Mouse (Mus musculus): ENCODE measurements around the gene Gm10392. TPM values are rescaled to one million over a fixed set of nuclear protein-coding genes. Genes with fewer than 3 reads are reported as not detected.

The Gm10392 gene
- total RNA-seq, 1 experiment, result not detected

GRCm38 (mm10) chr11:77525804-77526486, 6.9 kb upstream of the Gm10392 start:
- no peak overlapping the region for H3K9ac ChIP-seq (ENCODE audit: insufficient read depth, low read depth, low read length, poor library complexity, severe bottlenecking)
- H3K9me3 ChIP-seq (ENCODE audit: control insufficient read depth, insufficient read depth, low read depth, low read length), result no peaks in the 10 kb centered on the region
- TF ChIP-seq ZNF384 (IDR thresholded peaks at IDR 0.05; ENCODE audit: low read depth, low read length) (no peak), ZC3H11A (IDR thresholded peaks at IDR 0.05; ENCODE audit: borderline replicate concordance, low read depth, low read length) (no peak), CHD2 (IDR thresholded peaks at IDR 0.05; ENCODE audit: low read depth, low read length) (no peak)
- H3K36me3 ChIP-seq (ENCODE audit: control insufficient read depth, insufficient read depth, low read length, poor library complexity, severe bottlenecking), result no peaks in the 10 kb centered on the region
- H3K27ac ChIP-seq (ENCODE audit: insufficient read depth, low read depth, low read length, poor library complexity, severe bottlenecking), result no peak overlapping the region
- no peak for DNase-seq (ENCODE audit: low read depth, low spot score)
- H3K4me3 ChIP-seq (ENCODE audit: insufficient read depth in 1 of 2, low read depth in 1 of 2, low read length in 2 of 2, poor library complexity in 1 of 2, severe bottlenecking in 1 of 2), result no peak overlapping the region
- in situ Hi-C loops (cut with MboI; ENCODE audit: low sequenced_read_pairs in 2 of 2, unreplicated experiment in 2 of 2), result no loop called here
- H3K4me1 ChIP-seq (ENCODE audit: control insufficient read depth in 2 of 2, insufficient read depth in 2 of 2, low read length in 2 of 2, poor library complexity in 1 of 2), result no peaks in the 10 kb centered on the region

DNA sequence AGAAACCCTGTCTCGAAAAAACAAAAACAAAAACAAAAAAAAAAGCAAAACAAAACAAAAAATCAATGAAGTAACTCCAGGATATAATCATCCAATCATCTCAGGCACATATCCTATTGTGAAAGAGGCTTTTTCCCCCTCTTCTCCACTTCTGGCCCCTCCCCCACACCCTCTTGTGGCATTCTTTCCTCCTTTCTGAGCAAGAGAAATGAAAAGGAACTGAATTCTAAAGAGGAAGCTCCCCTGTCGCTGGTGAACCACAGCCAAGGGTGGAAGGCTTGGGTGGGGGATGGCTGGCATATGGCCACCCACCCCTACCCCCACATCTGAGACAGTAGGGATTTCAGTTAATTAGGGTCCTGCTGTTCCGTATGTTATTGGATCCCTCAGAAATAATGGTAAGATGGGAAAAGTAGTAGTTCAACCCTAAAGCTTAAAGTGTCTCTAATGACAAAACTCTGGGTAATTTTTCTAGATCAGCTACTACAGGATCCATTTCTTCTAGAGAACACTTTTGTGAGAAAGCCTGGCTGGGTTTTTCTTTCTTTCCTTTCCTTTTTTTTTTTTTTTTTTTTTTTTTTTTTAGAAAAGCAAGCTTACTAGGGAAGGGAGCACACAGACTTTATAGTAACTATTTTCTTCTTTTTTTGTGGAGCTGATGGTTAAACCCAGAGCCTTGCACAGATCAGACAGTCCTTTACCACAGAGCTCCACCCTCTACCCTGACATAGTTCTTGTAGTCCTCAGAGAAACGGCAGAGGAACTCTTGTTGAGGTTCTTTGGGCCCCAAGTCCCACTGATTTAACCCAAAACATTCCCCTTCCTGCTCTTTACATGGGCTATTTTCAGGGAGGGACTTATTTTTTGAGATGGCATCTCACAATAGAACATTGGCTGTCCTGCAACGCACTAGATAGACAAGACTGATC, 1.9 kb upstream of the Gm10392 start:
- TF ChIP-seq ZNF384 (IDR thresholded peaks at IDR 0.05; ENCODE audit: low read depth, low read length) (no peak), HCFC1 (IDR thresholded peaks at IDR 0.05; ENCODE audit: borderline replicate concordance, insufficient read depth, low read length) (no peak), CHD2 (IDR thresholded peaks at IDR 0.05; ENCODE audit: low read depth, low read length) (no peak), ZC3H11A (IDR thresholded peaks at IDR 0.05; ENCODE audit: borderline replicate concordance, low read depth, low read length) (no peak), MAFK (IDR thresholded peaks at IDR 0.05; ENCODE audit: insufficient read depth, low read depth, low read length) (no peak)
- peaks cover 0 to under 1% of the 10 kb centered on the region in 2 experiments; a peak in 1 of 4 replicates for H3K4me1 ChIP-seq (ENCODE audit: control insufficient read depth in 2 of 2, insufficient read depth in 2 of 2, low read length in 2 of 2, poor library complexity in 1 of 2)
- no peak overlapping the region for H3K4me3 ChIP-seq (ENCODE audit: insufficient read depth in 1 of 2, low read depth in 1 of 2, low read length in 2 of 2, poor library complexity in 1 of 2, severe bottlenecking in 1 of 2)
- H3K9ac ChIP-seq (ENCODE audit: insufficient read depth, low read depth, low read length, poor library complexity, severe bottlenecking), result no peak overlapping the region
- in situ Hi-C loops (cut with MboI; ENCODE audit: low sequenced_read_pairs in 2 of 2, unreplicated experiment in 2 of 2), result no loop called here
- no peak overlapping the region for H3K27ac ChIP-seq (ENCODE audit: insufficient read depth, low read depth, low read length, poor library complexity, severe bottlenecking)
- no peaks in the 10 kb centered on the region for H3K9me3 ChIP-seq (ENCODE audit: control insufficient read depth, insufficient read depth, low read depth, low read length)
- no peak for DNase-seq (ENCODE audit: low read depth, low spot score)
- H3K36me3 ChIP-seq (ENCODE audit: control insufficient read depth, insufficient read depth, low read length, poor library complexity, severe bottlenecking), result no peaks in the 10 kb centered on the region

DNA sequence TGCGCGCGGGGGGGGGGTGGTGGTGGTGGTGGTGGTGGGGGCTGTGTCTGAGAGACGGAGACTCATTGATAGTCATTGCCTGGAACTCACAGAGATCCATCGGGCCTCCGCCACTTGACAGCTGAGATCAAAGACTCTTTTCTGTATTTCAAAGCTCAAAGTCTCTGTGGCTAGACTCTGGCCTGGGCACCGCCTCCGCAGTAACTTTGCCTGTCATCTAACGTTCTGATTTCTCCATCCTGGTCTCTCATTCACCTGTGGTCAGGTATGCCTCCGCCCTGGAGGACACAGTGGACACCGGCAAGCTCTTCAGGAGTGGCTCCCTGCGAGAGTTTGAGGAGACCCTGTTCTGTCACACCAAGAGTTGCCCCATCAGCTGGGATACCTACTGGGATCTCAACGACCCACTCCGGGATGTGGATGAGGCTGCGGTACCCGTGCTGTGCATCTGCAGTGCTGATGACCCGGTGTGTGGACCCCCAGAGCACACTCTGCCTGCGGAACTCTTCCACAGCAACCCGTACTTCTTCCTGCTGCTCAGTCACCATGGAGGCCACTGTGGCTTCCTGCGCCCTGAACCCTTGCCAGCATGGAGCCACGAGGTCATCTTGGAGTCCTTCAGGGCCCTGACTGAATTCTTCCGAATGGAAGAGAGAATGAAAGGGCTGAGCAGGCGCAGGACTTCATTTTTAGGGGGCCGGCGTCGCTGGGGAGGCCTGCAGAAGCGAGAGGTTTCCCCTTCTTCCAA, 773 bp downstream of the Gm10392 start:
- no peak overlapping the region for H3K4me3 ChIP-seq (ENCODE audit: insufficient read depth in 1 of 2, low read depth in 1 of 2, low read length in 2 of 2, poor library complexity in 1 of 2, severe bottlenecking in 1 of 2)
- H3K27ac ChIP-seq (ENCODE audit: insufficient read depth, low read depth, low read length, poor library complexity, severe bottlenecking), result no peak overlapping the region
- no peak overlapping the region for H3K9ac ChIP-seq (ENCODE audit: insufficient read depth, low read depth, low read length, poor library complexity, severe bottlenecking)
- H3K36me3 ChIP-seq (ENCODE audit: control insufficient read depth, insufficient read depth, low read length, poor library complexity, severe bottlenecking), result no peaks in the 10 kb centered on the region
- H3K9me3 ChIP-seq (ENCODE audit: control insufficient read depth, insufficient read depth, low read depth, low read length), result no peaks in the 10 kb centered on the region
- peaks cover 2 to 6% of the 10 kb centered on the region in 2 experiments; a peak in 3 of 4 replicates for H3K4me1 ChIP-seq (ENCODE audit: control insufficient read depth in 2 of 2, insufficient read depth in 2 of 2, low read length in 2 of 2, poor library complexity in 1 of 2)
- TF ChIP-seq ZC3H11A (IDR thresholded peaks at IDR 0.05; ENCODE audit: borderline replicate concordance, low read depth, low read length) (no peak), MAFK (IDR thresholded peaks at IDR 0.05; ENCODE audit: insufficient read depth, low read depth, low read length) (no peak), ZNF384 (IDR thresholded peaks at IDR 0.05; ENCODE audit: low read depth, low read length) (no peak), CHD2 (IDR thresholded peaks at IDR 0.05; ENCODE audit: low read depth, low read length) (no peak), HCFC1 (IDR thresholded peaks at IDR 0.05; ENCODE audit: borderline replicate concordance, insufficient read depth, low read length) (no peak)
- in situ Hi-C loops (cut with MboI; ENCODE audit: low sequenced_read_pairs in 2 of 2, unreplicated experiment in 2 of 2), result no loop called here
- DNase-seq (ENCODE audit: low read depth, low spot score), result no peak

DNA sequence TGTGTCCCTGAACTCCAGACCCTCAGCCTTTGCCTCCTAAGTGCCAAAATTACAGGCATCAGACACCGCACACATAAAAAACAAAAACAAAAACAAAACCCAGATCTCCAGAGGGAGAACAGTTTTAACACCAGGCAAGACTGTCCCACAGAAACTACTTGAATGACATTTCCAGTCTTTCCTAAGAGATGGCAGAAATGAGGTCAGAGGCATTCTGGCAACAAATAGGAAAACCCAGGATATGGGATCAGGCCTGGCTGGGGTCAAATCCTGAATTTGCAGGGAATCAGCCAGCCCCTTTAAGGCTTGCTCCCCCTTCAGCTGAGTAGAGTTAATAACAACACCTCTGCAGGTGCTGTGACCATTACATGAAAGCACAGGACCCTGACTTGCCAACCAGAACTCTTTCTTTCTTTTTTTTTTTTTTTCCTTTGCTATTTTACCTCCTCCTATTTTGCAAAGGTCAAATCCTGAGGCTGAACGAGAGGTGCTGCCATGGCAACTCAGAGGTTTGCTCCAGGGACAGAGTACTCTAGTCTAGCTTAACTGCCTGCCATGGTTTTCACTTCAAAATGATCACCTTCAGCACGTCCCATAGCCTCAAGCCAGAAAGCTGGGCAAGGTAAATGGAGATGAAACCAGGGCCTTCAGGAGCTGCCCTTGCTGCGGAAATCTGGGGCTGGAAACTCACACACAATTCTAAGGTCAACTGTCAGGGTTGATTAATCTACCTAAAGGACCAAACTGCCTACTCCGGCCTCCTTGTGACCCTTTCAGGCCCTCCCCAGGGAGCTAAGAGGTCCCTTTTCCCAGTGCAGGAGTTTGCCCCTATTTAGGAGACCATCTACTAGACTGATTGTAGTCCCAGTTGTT, 2.2 kb downstream of the Gm10392 start:
- TF ChIP-seq HCFC1 (IDR thresholded peaks at IDR 0.05; ENCODE audit: borderline replicate concordance, insufficient read depth, low read length), result no peak
- no peak for TF ChIP-seq ZC3H11A (IDR thresholded peaks at IDR 0.05; ENCODE audit: borderline replicate concordance, low read depth, low read length)
- no peak for TF ChIP-seq ZNF384 (IDR thresholded peaks at IDR 0.05; ENCODE audit: low read depth, low read length)
- no peak for TF ChIP-seq MAFK (IDR thresholded peaks at IDR 0.05; ENCODE audit: insufficient read depth, low read depth, low read length)
- TF ChIP-seq CHD2 (IDR thresholded peaks at IDR 0.05; ENCODE audit: low read depth, low read length), result no peak
- peaks cover 2 to 10% of the 10 kb centered on the region in 2 experiments for H3K4me1 ChIP-seq (ENCODE audit: control insufficient read depth in 2 of 2, insufficient read depth in 2 of 2, low read length in 2 of 2, poor library complexity in 1 of 2)
- no peak for DNase-seq (ENCODE audit: low read depth, low spot score)
- H3K27ac ChIP-seq (ENCODE audit: insufficient read depth, low read depth, low read length, poor library complexity, severe bottlenecking), result no peak overlapping the region
- H3K4me3 ChIP-seq (ENCODE audit: insufficient read depth in 1 of 2, low read depth in 1 of 2, low read length in 2 of 2, poor library complexity in 1 of 2, severe bottlenecking in 1 of 2), result no peak overlapping the region
- in situ Hi-C loops (cut with MboI; ENCODE audit: low sequenced_read_pairs in 2 of 2, unreplicated experiment in 2 of 2), result no loop called here
- no peak overlapping the region for H3K9ac ChIP-seq (ENCODE audit: insufficient read depth, low read depth, low read length, poor library complexity, severe bottlenecking)
- no peaks in the 10 kb centered on the region for H3K36me3 ChIP-seq (ENCODE audit: control insufficient read depth, insufficient read depth, low read length, poor library complexity, severe bottlenecking)
- H3K9me3 ChIP-seq (ENCODE audit: control insufficient read depth, insufficient read depth, low read depth, low read length), result no peaks in the 10 kb centered on the region

Measured in ES-E14 (cell line).